Mouse (Mus musculus) liver, adult 2 months (tissue): ENCODE data around the gene Cst3.

Experiments used
- CTCF ChIP-seq: fragments of 200-500 bp; IDR thresholded peaks from 2 replicates; pipeline ENCODE4 v1.5.1; 2011; ENCODE audit warnings: low read depth, low read length, control low read depth
- POLR2A ChIP-seq: fragments of 200-500 bp; IDR thresholded peaks from 2 replicates; pipeline ENCODE4 v1.6.1; 2011; ENCODE audit warnings: low read length, control low read depth; ENCODE audit not compliant: insufficient read depth; ENCODE audit errors: extremely low read depth

DNA sequence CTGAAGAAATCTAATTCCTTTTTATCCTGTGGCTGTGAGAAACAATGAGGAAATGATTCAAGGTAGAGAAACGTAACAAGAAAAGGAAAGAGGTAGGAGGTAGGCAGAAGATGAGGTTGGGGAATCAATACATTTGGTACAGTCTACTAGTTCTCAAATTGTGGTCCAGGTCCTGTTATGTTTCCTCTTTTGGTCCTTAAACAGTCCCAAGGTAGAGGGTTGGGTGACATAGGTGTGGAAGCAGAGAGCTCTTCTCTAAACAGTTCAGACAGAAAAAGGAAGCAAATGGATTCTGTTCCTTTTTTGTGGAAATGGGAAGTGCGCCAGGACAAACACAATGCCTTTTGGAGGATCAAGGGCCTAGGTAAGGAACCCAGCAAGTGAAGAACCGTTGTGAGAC, 13.4 kb upstream of the Cst3 start:
- TF ChIP-seq CTCF (no peak), POLR2A (no peak)
